Mouse (Mus musculus) hindbrain, embryonic 14.5 days (tissue): ENCODE measurements around the gene Hmox2. TPM values are rescaled to one million over a fixed set of nuclear protein-coding genes. Genes with fewer than 3 reads are reported as not detected.
A peak's percentile ranks its signal among the peaks of the same experiment; 100 is the strongest.
"Not testable (repeated sequence)": the region's sequence is repeated elsewhere in the genome, so short reads cannot be mapped to it uniquely, and the experiment has no call there.

Source experiments
- ATAC-seq: fragments of 200-750 bp; cut with Nextera tagmentation; 2 replicates; pipeline ENCODE4 v1.8.0; 2017; ENCODE audit warnings: moderate number of reproducible peaks, mild to moderate bottlenecking, moderate TSS enrichment, moderate library complexity; ENCODE audit not compliant: low FRiP score
- DNase-seq: peaks from one replicate; pipeline ENCODE4 v3.0.0-alpha.2; 2015; ENCODE audit warnings: low spot score
- H3K27ac ChIP-seq: fragments of 300-500 bp; sonication (generic); 2 replicates; pipeline ENCODE4 v1.5.1; 2014; ENCODE audit warnings: mild to moderate bottlenecking, moderate library complexity
- H3K27me3 ChIP-seq: fragments of 300-500 bp; sonication (generic); 2 replicates; pipeline ENCODE4 v1.6.1; 2014; ENCODE audit warnings: mild to moderate bottlenecking, low read length, mixed read lengths; ENCODE audit not compliant: control insufficient read depth, insufficient read depth
- H3K36me3 ChIP-seq: fragments of 300-500 bp; sonication (generic); replicated peaks from 2 replicates; pipeline ENCODE4 v1.6.1; 2014; ENCODE audit not compliant: control insufficient read depth, insufficient read depth
- H3K4me1 ChIP-seq: fragments of 300-500 bp; sonication (generic); replicated peaks from 2 replicates; pipeline ENCODE4 v1.6.1; 2014; ENCODE audit warnings: antibody characterized with exemption, low read length, mixed read lengths; ENCODE audit not compliant: control insufficient read depth, insufficient read depth
- H3K4me2 ChIP-seq: fragments of 300-500 bp; sonication (generic); replicated peaks from 2 replicates; pipeline ENCODE4 v1.6.1; 2014; ENCODE audit warnings: mild to moderate bottlenecking, moderate library complexity
- H3K4me3 ChIP-seq: fragments of 300-500 bp; sonication (generic); replicated peaks from 2 replicates; pipeline ENCODE4 v1.5.1; 2014; ENCODE audit warnings: mild to moderate bottlenecking, low read length
- H3K9ac ChIP-seq: fragments of 300-500 bp; sonication (generic); 2 replicates; pipeline ENCODE4 v1.6.1; 2014
- H3K9me3 ChIP-seq: fragments of 300-500 bp; sonication (generic); 2 replicates; pipeline ENCODE4 v1.6.1; 2016; ENCODE audit warnings: low read length; ENCODE audit not compliant: control insufficient read depth
- WGBS: fragments of 180-500 bp; shearing (Covaris S2); extraction: QIAGEN DNeasy Blood & Tissue Kit; methylation state at CpG from one replicate; pipeline ENCODE4 v1.1.7; 2014; 5-methylcytosine and 5-hydroxymethylcytosine counted together
- polyA plus RNA-seq: library from polyadenylated mRNA; unstranded; fragments of >200 nt; fragmentation: Nextera tagmentation; extraction: Ambion mirVana; gene quantifications from 2 replicates; pipeline ENCODE4 v1.2.1, GENCODE M21; 2014

Hmox2 gene
- polyA plus RNA-seq, 1 experiment from 2014 or later, result 102 TPM

DNA sequence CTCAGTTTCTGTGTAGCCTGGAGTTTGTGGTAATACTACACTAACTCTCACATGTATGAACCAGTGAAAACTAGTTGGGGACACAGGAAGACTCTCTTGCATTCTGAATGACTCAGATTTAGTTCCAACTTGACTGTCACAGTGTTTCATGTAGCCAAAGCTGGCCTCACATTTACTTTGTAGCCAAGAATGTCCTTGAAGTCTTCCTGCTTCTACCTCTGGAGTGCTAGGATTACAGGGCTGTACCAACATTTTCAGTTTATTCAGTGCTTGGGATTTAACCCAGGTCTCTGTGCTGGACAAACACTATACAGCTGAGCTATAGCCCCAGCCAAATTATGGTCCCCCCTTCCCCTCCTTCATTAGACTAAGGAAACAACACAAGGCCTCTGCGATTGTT is 16.0 kb downstream of the Hmox2 start:
- ATAC-seq, result no peak
- Histone ChIP-seq H3K9me3 (0 out of 2 replicates have a peak, but pooled peaks cover 6% of the 10 kb centered on the region), H3K36me3 (no peaks in the 10 kb centered on the region), H3K4me3 (no peak overlapping the region), H3K4me1 (no peaks in the 10 kb centered on the region), H3K4me2 (no peak overlapping the region), H3K9ac (no peak overlapping the region), H3K27me3 (no peaks in the 10 kb centered on the region), H3K27ac (no peak overlapping the region)
- 94% methylated on average over 1 of the region's 1 CpGs for WGBS
- DNase-seq, result no peak

DNA sequence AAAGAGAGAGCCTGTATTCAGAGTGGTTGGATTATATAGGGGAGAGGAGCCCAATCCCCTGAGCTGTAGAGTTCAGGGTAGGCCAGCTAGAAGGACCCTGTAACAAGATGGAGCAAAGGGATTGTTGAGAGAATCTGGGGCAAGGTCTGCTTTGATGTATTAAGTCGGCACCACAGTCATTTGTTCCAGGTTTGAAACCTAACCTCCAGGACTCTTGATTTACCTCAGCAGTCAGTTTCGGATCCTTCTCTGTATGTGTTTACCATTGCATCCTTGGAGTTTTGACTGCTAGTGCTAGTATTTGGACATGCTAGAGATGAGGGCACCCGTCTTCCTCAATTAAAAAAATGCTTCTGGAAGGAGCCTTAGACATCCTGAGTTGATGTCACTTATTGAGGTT is 26.0 kb downstream of the Hmox2 start:
- WGBS, result over 99% methylated on average over 3 of the region's 3 CpGs
- H3K4me2 ChIP-seq, result no peak overlapping the region

DNA sequence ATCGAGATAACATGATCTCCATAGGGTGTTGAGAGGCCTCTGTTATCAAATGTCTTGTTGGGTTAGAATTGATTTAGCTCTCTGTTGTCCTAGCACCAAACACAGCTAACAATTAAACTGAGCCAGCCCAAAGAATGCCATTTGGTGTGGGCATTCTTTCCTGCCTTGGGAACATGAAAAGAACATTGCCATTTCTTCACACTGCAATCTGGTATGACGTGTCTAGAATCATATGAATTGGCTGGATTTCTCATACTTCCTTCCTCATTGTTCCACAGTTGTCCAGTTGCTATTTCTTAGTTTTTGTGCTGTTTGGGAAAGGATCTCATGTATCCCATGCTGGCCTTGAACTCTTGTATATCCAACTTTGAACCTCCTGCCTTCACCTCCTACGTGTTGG is 27.9 kb downstream of the Hmox2 start:
- Histone ChIP-seq H3K27ac (no peak overlapping the region), H3K4me3 (no peak overlapping the region), H3K4me2 (no peak overlapping the region), H3K36me3 (no peaks in the 10 kb centered on the region), H3K27me3 (no peaks in the 10 kb centered on the region), H3K4me1 (peaks cover 9% of the 10 kb centered on the region; the same call in 1 of the 2 replicates), H3K9ac (no peak overlapping the region), H3K9me3 (no peaks in the 10 kb centered on the region)
- DNase-seq, result no peak
- no peak for ATAC-seq
- WGBS, result 85% methylated on average over 3 of the region's 3 CpGs

More for the DNA sequence above, 26.0 kb downstream of the Hmox2 start:
- no peaks in the 10 kb centered on the region for H3K9me3 ChIP-seq
- 0 out of 2 replicates have a peak, but pooled peaks cover 1% of the 10 kb centered on the region for H3K4me1 ChIP-seq
- H3K27me3 ChIP-seq, result no peaks in the 10 kb centered on the region
- H3K36me3 ChIP-seq, result no peaks in the 10 kb centered on the region
- ATAC-seq (no peak), DNase-seq (no peak)
- no peak overlapping the region for H3K9ac ChIP-seq
- no peak overlapping the region for H3K27ac ChIP-seq
- H3K4me3 ChIP-seq, result no peak overlapping the region

DNA sequence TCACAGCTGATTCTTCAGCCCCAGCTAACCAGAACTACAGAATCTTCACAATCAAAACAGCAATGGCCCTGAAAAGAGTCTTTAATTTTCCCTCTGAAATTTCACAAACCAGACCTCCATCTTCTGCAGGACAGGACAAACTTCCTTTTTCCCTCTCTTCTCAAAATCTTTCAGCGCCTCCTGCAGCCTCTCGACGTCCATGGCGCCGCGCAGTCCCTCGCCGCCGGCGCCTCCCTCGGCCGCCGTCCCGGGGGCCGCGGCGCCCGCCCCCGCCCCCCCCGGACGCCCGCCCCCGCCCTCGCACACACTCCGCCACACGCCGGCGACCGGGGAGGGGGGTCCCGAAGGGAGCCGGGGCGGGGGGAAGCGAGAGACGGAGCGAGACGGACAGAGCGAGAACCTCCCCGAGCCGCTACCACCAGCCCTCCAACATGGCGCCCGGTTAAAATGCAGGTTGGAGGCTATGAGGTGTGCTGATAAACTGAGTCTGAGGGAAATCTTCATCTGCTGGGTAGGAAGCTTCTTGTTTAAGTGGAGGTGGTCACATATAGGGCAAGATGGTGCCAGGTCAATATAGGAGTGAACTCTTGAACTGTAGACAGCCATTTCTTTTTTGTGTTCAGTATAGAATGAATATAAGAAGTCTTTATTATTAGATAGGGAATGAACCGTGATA is 30.6 kb downstream of the Hmox2 start:
- not testable (repeated sequence) for H3K4me1 ChIP-seq, H3K9me3 ChIP-seq, H3K36me3 ChIP-seq, H3K27me3 ChIP-seq
- H3K9ac ChIP-seq, result peak overlapping the region; percentile 53
- peak overlapping the region; percentile 37 for H3K4me3 ChIP-seq
- WGBS, result 4% methylated on average over 21 of the region's 42 CpGs
- peak overlapping the region; percentile 78 for H3K27ac ChIP-seq
- DNase-seq (peak; percentile 50), ATAC-seq (peak; percentile 87)
- H3K4me2 ChIP-seq, result peak overlapping the region; percentile 55

DNA sequence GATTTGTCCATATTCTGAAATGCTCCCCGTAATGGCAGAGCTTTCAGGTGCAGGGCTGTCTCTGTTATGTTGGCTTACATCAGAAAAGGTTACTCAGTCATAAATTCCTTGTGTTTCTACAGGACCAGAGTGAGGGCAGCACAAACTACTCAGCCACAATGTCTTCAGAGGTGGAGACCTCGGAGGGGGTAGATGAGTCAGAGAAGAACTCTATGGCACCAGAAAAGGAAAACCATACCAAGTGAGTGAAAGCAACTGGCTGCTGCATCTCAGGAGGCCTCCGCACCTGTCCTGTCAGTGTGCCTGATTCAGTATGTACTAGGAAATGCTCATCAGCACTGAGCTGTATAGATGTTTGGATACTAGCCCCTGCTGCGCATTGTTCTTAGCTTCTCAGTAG is 36.3 kb downstream of the Hmox2 start:
- Histone ChIP-seq H3K9ac (no peak overlapping the region), H3K4me1 (peaks cover 5% of the 10 kb centered on the region; the same call in 1 of the 2 replicates), H3K9me3 (no peaks in the 10 kb centered on the region), H3K27me3 (no peaks in the 10 kb centered on the region), H3K36me3 (peaks cover 46% of the 10 kb centered on the region), H3K4me3 (no peak overlapping the region), H3K4me2 (no peak overlapping the region), H3K27ac (no peak overlapping the region)
- DNase-seq, result no peak
- 95% methylated on average over 4 of the region's 4 CpGs for WGBS
- ATAC-seq, result no peak

DNA sequence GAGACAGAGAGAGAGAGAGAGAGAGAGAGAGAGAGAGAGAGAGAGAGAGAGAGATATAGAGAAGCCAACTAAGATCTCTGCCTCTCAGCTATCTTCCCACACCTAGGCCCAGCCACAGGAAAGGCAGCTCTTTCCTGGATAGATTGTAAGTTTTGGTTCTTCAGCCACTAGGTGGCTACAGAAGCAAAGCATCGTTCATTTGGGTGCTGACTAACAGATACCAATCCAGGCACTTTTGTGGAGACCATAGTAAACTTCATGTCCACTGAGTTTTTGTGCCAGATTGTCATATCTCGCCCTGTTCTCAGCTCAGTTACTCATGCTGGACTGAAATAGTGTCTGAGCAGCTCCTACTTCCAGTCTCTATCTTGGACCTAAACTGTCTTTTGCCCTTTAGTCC is 37.1 kb downstream of the Hmox2 start:
- DNase-seq, result peak; percentile 68
- no peak for ATAC-seq
- Histone ChIP-seq H3K9ac (no peak overlapping the region), H3K4me2 (no peak overlapping the region), H3K9me3 (no peaks in the 10 kb centered on the region), H3K4me1 (no peaks in the 10 kb centered on the region), H3K27ac (no peak overlapping the region), H3K4me3 (no peak overlapping the region), H3K27me3 (no peaks in the 10 kb centered on the region), H3K36me3 (peaks cover 54% of the 10 kb centered on the region)
- WGBS, result 39% methylated on average over 2 of the region's 2 CpGs

DNA sequence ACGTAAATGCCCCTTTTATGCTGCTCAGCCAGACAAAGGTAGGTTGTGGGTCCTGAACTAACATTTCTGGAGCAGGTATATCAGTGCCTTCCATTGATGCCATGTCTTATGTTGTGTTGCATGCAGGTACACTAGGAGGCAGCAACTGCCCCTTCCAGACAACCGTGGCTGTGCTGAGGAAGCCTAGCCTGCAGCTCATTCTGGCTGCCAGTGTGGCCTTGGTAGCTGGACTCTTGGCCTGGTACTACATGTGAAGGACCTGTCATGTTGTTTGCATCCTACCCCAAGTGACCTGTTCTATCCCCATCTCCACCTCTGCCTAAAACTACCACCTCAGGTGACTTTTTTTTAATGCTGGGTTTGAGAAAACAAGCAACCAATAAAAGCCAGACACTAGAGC is 39.7 kb downstream of the Hmox2 start:
- Histone ChIP-seq H3K27me3 (no peaks in the 10 kb centered on the region), H3K4me1 (no peaks in the 10 kb centered on the region), H3K9ac (no peak overlapping the region), H3K4me3 (no peak overlapping the region), H3K4me2 (no peak overlapping the region), H3K36me3 (peaks cover 79% of the 10 kb centered on the region), H3K9me3 (no peaks in the 10 kb centered on the region), H3K27ac (no peak overlapping the region)
- ATAC-seq (no peak), DNase-seq (no peak)
- 95% methylated on average over 2 of the region's 2 CpGs for WGBS

DNA sequence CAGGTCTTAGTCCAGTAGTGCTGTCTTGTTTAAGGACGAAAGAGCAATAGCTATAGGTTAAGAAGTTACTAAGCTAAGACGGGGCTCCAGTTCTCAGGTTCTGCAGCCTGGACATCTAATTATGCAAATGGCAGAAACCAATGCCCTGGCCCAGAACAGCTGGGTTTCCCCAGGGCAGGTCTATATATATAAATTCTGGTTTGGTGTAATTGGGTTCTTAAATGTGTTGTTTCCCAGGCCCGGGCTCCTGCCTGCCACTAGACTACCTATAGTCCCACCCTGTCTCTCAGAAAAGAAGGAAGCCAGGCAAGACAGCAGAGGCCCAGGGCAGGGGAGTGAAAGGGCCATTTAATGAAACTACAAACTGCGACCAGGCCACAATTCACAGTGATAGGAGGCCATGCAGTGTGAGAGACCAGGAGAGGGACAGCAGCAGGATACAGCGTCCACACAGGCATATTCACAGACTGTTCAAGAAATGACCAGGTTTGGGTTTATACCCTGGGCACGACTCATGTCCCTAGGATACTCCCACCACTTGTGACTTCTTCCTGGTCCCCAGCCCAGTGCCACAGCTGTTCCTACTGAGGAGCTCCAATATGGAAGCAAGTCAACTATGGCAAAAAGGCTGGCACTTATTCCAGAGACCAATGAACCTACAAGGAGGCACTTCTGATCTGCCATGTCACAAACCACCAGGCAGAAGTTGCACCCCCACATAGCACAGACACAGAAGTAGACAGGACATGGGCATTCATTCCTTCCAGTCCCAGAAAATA is 41.0 kb downstream of the Hmox2 start:
- Histone ChIP-seq H3K9me3 (no peaks in the 10 kb centered on the region), H3K27me3 (no peaks in the 10 kb centered on the region), H3K9ac (no peak overlapping the region), H3K4me3 (no peak overlapping the region), H3K36me3 (peaks cover 79% of the 10 kb centered on the region), H3K4me1 (no peaks in the 10 kb centered on the region), H3K4me2 (no peak overlapping the region), H3K27ac (no peak overlapping the region)
- ATAC-seq (no peak), DNase-seq (no peak)
- 84% methylated on average over 6 of the region's 6 CpGs for WGBS

DNA sequence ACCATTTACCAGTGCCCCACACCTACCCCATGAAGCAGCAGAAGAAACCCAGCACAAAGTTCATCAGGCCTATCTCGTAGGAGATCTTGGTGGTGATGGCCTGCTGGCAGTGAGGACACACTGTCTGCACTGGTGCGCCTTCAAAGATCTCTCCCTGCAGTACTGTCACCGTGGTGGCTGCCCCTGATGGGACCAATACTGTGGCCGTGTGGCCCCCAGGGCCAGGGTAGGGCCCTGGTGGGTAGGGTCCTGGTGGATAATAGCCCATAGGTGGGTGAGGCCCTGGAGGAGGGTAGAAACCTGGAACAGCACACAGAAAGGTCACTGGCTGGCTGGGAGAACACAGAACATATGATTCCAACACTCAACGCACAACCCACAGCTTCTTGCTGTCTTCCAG is 42.6 kb downstream of the Hmox2 start:
- 97% methylated on average over 5 of the region's 5 CpGs for WGBS
- H3K4me1 ChIP-seq, result no peaks in the 10 kb centered on the region

More for the DNA sequence above, 42.6 kb downstream of the Hmox2 start:
- DNase-seq, result no peak
- no peak for ATAC-seq
- H3K4me3 ChIP-seq, result no peak overlapping the region
- no peaks in the 10 kb centered on the region for H3K27me3 ChIP-seq
- H3K9me3 ChIP-seq, result no peaks in the 10 kb centered on the region
- H3K27ac ChIP-seq, result no peak overlapping the region
- no peak overlapping the region for H3K9ac ChIP-seq
- no peak overlapping the region for H3K4me2 ChIP-seq
- peaks cover 70% of the 10 kb centered on the region for H3K36me3 ChIP-seq
